Mouse (Mus musculus): ENCODE measurements around the gene Psrc1. TPM values are rescaled to one million over a fixed set of nuclear protein-coding genes. Genes with fewer than 3 reads are reported as not detected.

Gene Psrc1
- polyA plus RNA-seq, 1 experiment from 2014 or later = 3.1 TPM

GRCm38 (mm10) chr3:108405536-108406305 lies 22.1 kb downstream of the Psrc1 start:
- H3K4me3 ChIP-seq (ENCODE audit: inconsistent target) = no peak overlapping the region
- H3K79me2 ChIP-seq (ENCODE audit: inconsistent target) = no peaks in the 10 kb centered on the region
- 91% methylated on average over 13 of the region's 14 CpGs for WGBS (ENCODE audit: missing documents)
- H3K36me3 ChIP-seq (ENCODE audit: inconsistent target) = no peaks in the 10 kb centered on the region
- no peak overlapping the region for H3K27ac ChIP-seq

GRCm38 (mm10) chr3:108406306-108406885 lies 22.8 kb downstream of the Psrc1 start:
- WGBS (ENCODE audit: missing documents) = 90% methylated on average over 21 of the region's 24 CpGs
- Histone ChIP-seq H3K27ac (no peak overlapping the region), H3K79me2 (ENCODE audit: inconsistent target) (no peaks in the 10 kb centered on the region), H3K4me3 (ENCODE audit: inconsistent target) (no peak overlapping the region), H3K36me3 (ENCODE audit: inconsistent target) (no peaks in the 10 kb centered on the region)

GRCm38 (mm10) chr3:108408517-108409008 lies 24.9 kb downstream of the Psrc1 start:
- Histone ChIP-seq H3K36me3 (ENCODE audit: inconsistent target) (no peaks in the 10 kb centered on the region), H3K79me2 (ENCODE audit: inconsistent target) (no peaks in the 10 kb centered on the region), H3K4me3 (ENCODE audit: inconsistent target) (no peak overlapping the region), H3K27ac (no peak overlapping the region)
- WGBS (ENCODE audit: missing documents) = 93% methylated on average over 8 of the region's 8 CpGs

- no peak overlapping the region for H3K4me3 ChIP-seq (ENCODE audit: inconsistent target)
- no peaks in the 10 kb centered on the region for H3K79me2 ChIP-seq (ENCODE audit: inconsistent target)
- H3K27ac ChIP-seq = no peak overlapping the region
- no peaks in the 10 kb centered on the region for H3K36me3 ChIP-seq (ENCODE audit: inconsistent target)
- WGBS (ENCODE audit: missing documents) = 83% methylated on average over 8 of the region's 8 CpGs
Measured at GRCm38 (mm10) chr3:108409656-108410358, 26.2 kb downstream of the Psrc1 start.

- Histone ChIP-seq H3K27ac (no peak overlapping the region), H3K36me3 (ENCODE audit: inconsistent target) (no peaks in the 10 kb centered on the region), H3K4me3 (ENCODE audit: inconsistent target) (no peak overlapping the region), H3K79me2 (ENCODE audit: inconsistent target) (no peaks in the 10 kb centered on the region)
- 79% methylated on average over 5 of the region's 5 CpGs for WGBS (ENCODE audit: missing documents)
Measured at GRCm38 (mm10) chr3:108410359-108410714, 26.7 kb downstream of the Psrc1 start.

GRCm38 (mm10) chr3:108411026-108411753 lies 27.6 kb downstream of the Psrc1 start:
- Histone ChIP-seq H3K36me3 (ENCODE audit: inconsistent target) (no peaks in the 10 kb centered on the region), H3K79me2 (ENCODE audit: inconsistent target) (no peaks in the 10 kb centered on the region), H3K27ac (no peak overlapping the region), H3K4me3 (ENCODE audit: inconsistent target) (no peak overlapping the region)
- WGBS (ENCODE audit: missing documents) = 93% methylated on average over 5 of the region's 5 CpGs

GRCm38 (mm10) chr3:108411754-108412121 lies 28.1 kb downstream of the Psrc1 start:
- Histone ChIP-seq H3K27ac (no peak overlapping the region), H3K79me2 (ENCODE audit: inconsistent target) (no peaks in the 10 kb centered on the region), H3K36me3 (ENCODE audit: inconsistent target) (no peaks in the 10 kb centered on the region), H3K4me3 (ENCODE audit: inconsistent target) (no peak overlapping the region)
- 85% methylated on average over 8 of the region's 8 CpGs for WGBS (ENCODE audit: missing documents)

GRCm38 (mm10) chr3:108413634-108414360 lies 30.2 kb downstream of the Psrc1 start:
- H3K79me2 ChIP-seq (ENCODE audit: inconsistent target) = no peaks in the 10 kb centered on the region
- 95% methylated on average over 29 of the region's 35 CpGs for WGBS (ENCODE audit: missing documents)
- no peaks in the 10 kb centered on the region for H3K36me3 ChIP-seq (ENCODE audit: inconsistent target)
- H3K27ac ChIP-seq = no peak overlapping the region
- no peak overlapping the region for H3K4me3 ChIP-seq (ENCODE audit: inconsistent target)

GRCm38 (mm10) chr3:108414857-108415830 lies 31.5 kb downstream of the Psrc1 start, which contains the start of gene Celsr2:
Celsr2 (minus strand) TSS chr3:108415552.
- Histone ChIP-seq H3K4me3 (ENCODE audit: inconsistent target) (no peak within 1 kb of the TSS), H3K36me3 (ENCODE audit: inconsistent target) (no peaks in the 10 kb centered on the region), H3K27ac (no peak within 1 kb of the TSS), H3K79me2 (ENCODE audit: inconsistent target) (no peaks in the 10 kb centered on the region)
- 10% methylated on average over 64 of the region's 67 CpGs for WGBS (ENCODE audit: missing documents)

GRCm38 (mm10) chr3:108415831-108416223 lies 32.2 kb downstream of the Psrc1 start:
- WGBS (ENCODE audit: missing documents) = under 1% methylated on average over 47 of the region's 48 CpGs
- H3K4me3 ChIP-seq (ENCODE audit: inconsistent target) = no peak overlapping the region
- no peaks in the 10 kb centered on the region for H3K36me3 ChIP-seq (ENCODE audit: inconsistent target)
- H3K27ac ChIP-seq = no peak overlapping the region
- H3K79me2 ChIP-seq (ENCODE audit: inconsistent target) = no peaks in the 10 kb centered on the region

- Histone ChIP-seq H3K36me3 (ENCODE audit: inconsistent target) (peaks cover 26% of the 10 kb centered on the region), H3K79me2 (ENCODE audit: inconsistent target) (no peaks in the 10 kb centered on the region), H3K4me3 (ENCODE audit: inconsistent target) (no peak overlapping the region), H3K27ac (no peak overlapping the region)
- WGBS (ENCODE audit: missing documents) = 66% methylated on average over 6 of the region's 6 CpGs
Measured at GRCm38 (mm10) chr3:108423006-108423405, 39.4 kb downstream of the Psrc1 start.

- Histone ChIP-seq H3K4me3 (ENCODE audit: inconsistent target) (no peak overlapping the region), H3K27ac (no peak overlapping the region), H3K79me2 (ENCODE audit: inconsistent target) (no peaks in the 10 kb centered on the region), H3K36me3 (ENCODE audit: inconsistent target) (peaks cover 37% of the 10 kb centered on the region)
- WGBS (ENCODE audit: missing documents) = 39% methylated on average over 11 of the region's 11 CpGs
Measured at GRCm38 (mm10) chr3:108423844-108424801, 40.5 kb downstream of the Psrc1 start.

All from macrophage (primary cell).